In the genomic region with DNA sequence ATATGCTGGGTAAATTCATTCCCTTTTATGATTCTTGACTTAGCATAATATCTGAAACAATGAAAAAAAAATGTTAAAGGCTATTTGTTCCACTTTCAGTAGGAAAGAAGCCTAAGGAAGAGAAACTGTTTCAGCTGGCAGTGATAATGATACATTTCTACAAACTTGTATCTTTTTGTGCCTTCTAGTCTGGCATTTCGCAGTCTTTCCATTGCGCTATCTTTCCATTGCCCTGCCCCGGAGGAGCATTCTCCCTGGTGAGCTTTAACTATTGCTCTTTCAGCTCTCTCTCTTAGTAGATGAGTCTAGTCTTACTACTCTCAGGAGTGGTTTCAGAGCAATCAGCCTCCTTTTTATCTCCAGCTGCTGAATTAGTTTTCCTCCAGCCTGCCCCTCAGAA, we compare ENCODE assay signal across 32 mouse cellular contexts.
"Had no signal": no experiment of that assay in that cellular context is flagged by ENCODE, and none has a peak within 500 bp of the region (broad histone marks: within the 10 kb centered on the region; RNA-seq: fewer than 3 reads in every experiment).

No protein-coding gene starts in this region.

- H3K4me2 ChIP-seq: limb, embryonic 12.5 days; limb, embryonic 13.5 days; limb, embryonic 15.5 days; liver, embryonic 11.5 days; liver, embryonic 12.5 days; liver, embryonic 13.5 days; liver, embryonic 15.5 days; lung, embryonic 14.5 days; lung, embryonic 15.5 days; midbrain, embryonic 11.5 days; midbrain, embryonic 12.5 days; midbrain, embryonic 13.5 days; midbrain, embryonic 15.5 days had no signal

- ATAC-seq: liver, embryonic 12.5 days; liver, postnatal 0 days; lung, postnatal 0 days; midbrain, embryonic 13.5 days; midbrain, embryonic 15.5 days; midbrain, embryonic 16.5 days had no signal

- DNase-seq: left cerebral cortex, postnatal 4 days; liver; liver, embryonic 13.5 days; liver, postnatal 0 days; lung, adult 18-20 months; lung, adult 2 months; lung, embryonic 14.5 days; lung, postnatal 10 days; lung, postnatal 14 days; lung, postnatal 36 days; lung, postnatal 4 days; midbrain, embryonic 14.5 days had no signal

- H3K9ac ChIP-seq: limb, embryonic 12.5 days; limb, embryonic 13.5 days; limb, embryonic 15.5 days; liver, embryonic 12.5 days; liver, embryonic 13.5 days; liver, embryonic 14.5 days; liver, embryonic 15.5 days; liver, postnatal 0 days; lung, embryonic 14.5 days; lung, embryonic 15.5 days; midbrain, embryonic 12.5 days; midbrain, embryonic 13.5 days; midbrain, embryonic 15.5 days had no signal

- H3K27ac ChIP-seq: left cerebral cortex, adult 2 months; limb, embryonic 10.5 days; limb, embryonic 12.5 days; limb, embryonic 13.5 days; limb, embryonic 15.5 days; liver, embryonic 12.5 days; liver, embryonic 13.5 days; liver, embryonic 14.5 days; liver, embryonic 15.5 days; lung, embryonic 15.5 days; macrophage; midbrain, embryonic 10.5 days; midbrain, embryonic 12.5 days; midbrain, embryonic 13.5 days; midbrain, embryonic 15.5 days had no signal

- H3K9me3 ChIP-seq: limb, embryonic 10.5 days; limb, embryonic 12.5 days; limb, embryonic 13.5 days; limb, embryonic 15.5 days; liver, embryonic 12.5 days; liver, embryonic 13.5 days; liver, embryonic 15.5 days; lung, embryonic 15.5 days; megakaryocyte, embryonic 14.5 days; midbrain, embryonic 10.5 days; midbrain, embryonic 12.5 days; midbrain, embryonic 13.5 days; midbrain, embryonic 15.5 days had no signal

- H3K4me3 ChIP-seq: left cerebral cortex, adult 2 months; limb, embryonic 10.5 days; limb, embryonic 12.5 days; limb, embryonic 13.5 days; limb, embryonic 15.5 days; liver, embryonic 12.5 days; liver, embryonic 13.5 days; liver, embryonic 15.5 days; lung, embryonic 15.5 days; megakaryocyte, embryonic 14.5 days; midbrain, embryonic 10.5 days; midbrain, embryonic 12.5 days; midbrain, embryonic 13.5 days; midbrain, embryonic 15.5 days; myocyte had no signal

- H3K36me3 ChIP-seq: limb, embryonic 12.5 days; limb, embryonic 13.5 days; limb, embryonic 15.5 days; liver, embryonic 12.5 days; liver, embryonic 13.5 days; liver, embryonic 15.5 days; lung, embryonic 15.5 days; midbrain, embryonic 12.5 days; midbrain, embryonic 13.5 days; midbrain, embryonic 15.5 days had no signal

- H3K27me3 ChIP-seq: limb, embryonic 12.5 days; limb, embryonic 13.5 days; limb, embryonic 15.5 days; liver, embryonic 12.5 days; liver, embryonic 13.5 days; liver, embryonic 15.5 days; lung, embryonic 15.5 days; megakaryocyte, embryonic 14.5 days; midbrain, embryonic 12.5 days; midbrain, embryonic 13.5 days; midbrain, embryonic 15.5 days had no signal
